Mouse (Mus musculus): Measurements from ENCODE around the gene Scaf8. TPM values are rescaled to one million over a fixed set of nuclear protein-coding genes. Genes with fewer than 3 reads are reported as not detected.

The Scaf8 gene
- total and polyA plus RNA-seq, 3 experiments = 14.4 to 24.6 TPM; not detected in 1

DNA sequence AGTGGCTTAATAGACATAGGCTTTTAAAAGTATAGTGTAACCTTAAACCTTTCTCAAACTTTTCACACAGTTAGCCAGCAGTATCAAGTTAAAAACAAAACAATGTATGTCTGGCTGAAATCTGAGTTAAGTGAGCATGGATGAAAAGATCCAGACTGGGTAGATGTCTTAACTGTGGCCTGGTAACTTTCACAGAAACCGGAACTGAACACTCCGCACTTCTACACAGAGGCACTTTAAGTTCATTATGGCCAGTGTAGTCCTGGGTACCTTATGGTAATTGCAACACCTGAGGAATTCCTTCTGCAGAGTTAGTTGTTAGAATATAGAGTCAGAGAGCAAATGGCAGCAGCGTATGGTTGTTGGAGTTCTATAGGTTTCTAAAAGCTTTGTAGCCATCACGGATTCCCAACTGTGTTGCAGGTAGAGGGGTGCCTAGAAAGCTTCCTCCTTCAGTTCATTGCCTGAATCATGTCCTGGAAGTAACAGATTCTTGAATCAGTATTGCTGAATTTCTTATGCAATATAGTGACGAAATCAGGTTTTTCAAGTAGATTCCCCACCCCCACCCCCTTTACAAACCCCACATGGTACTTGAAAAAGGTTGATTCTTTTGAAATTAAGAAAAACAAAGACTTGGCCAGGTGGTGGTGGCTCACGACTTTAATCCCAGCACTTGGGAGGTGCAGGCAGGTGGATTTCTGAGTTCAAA lies 92.9 kb downstream of the Scaf8 start:
- no peaks in the 10 kb centered on the region for H3K9me3 ChIP-seq (replicated peaks; ENCODE audit: insufficient read depth, low read length)
- no peak for TF ChIP-seq JUND (IDR thresholded peaks at IDR 0.05; ENCODE audit: low read depth, low read length)
- no peak for TF ChIP-seq CTCF (IDR thresholded peaks at IDR 0.05 in 2 of 3, conservative IDR thresholded peaks at IDR 0.05 in 1 of 3; ENCODE audit: control insufficient read depth in 1 of 3, insufficient read depth in 1 of 3, low read depth in 2 of 3, low read length in 3 of 3, poor library complexity in 1 of 3, severe bottlenecking in 1 of 3)
- no peak for TF ChIP-seq TAL1 (IDR thresholded peaks at IDR 0.05; ENCODE audit: low read length)
- TF ChIP-seq POLR2AphosphoS5 (IDR thresholded peaks at IDR 0.05; ENCODE audit: borderline replicate concordance, low read depth, low read length) = no peak
- no peak for TF ChIP-seq USF1 (IDR thresholded peaks at IDR 0.05; ENCODE audit: low read depth, low read length)
- peaks cover 9% of the 10 kb centered on the region; the same call in 1 of the 2 replicates for H3K79me2 ChIP-seq (ENCODE audit: control insufficient read depth, insufficient read depth, low read length, poor library complexity)
- H3K27ac ChIP-seq (ENCODE audit: control insufficient read depth, low read depth, low read length) = no peak overlapping the region
- no peak overlapping the region for H3K9ac ChIP-seq (ENCODE audit: control insufficient read depth, low read depth, low read length, poor library complexity, severe bottlenecking)
- no peaks in the 10 kb centered on the region for H3K27me3 ChIP-seq (ENCODE audit: control insufficient read depth in 1 of 2, insufficient read depth in 2 of 2, low read length in 2 of 2)
- no peak for DNase-seq (ENCODE audit: low read depth, low spot score)
- no peak overlapping the region for H3K4me3 ChIP-seq (ENCODE audit: control insufficient read depth in 1 of 2, insufficient read depth in 1 of 2, low read depth in 2 of 2, low read length in 2 of 2)
- H3K36me3 ChIP-seq (ENCODE audit: control insufficient read depth in 1 of 2, insufficient read depth in 2 of 2, low read length in 2 of 2) = peaks cover 5 to 25% of the 10 kb centered on the region in 2 experiments
- peaks cover 13 to 24% of the 10 kb centered on the region in 2 experiments for H3K4me1 ChIP-seq (ENCODE audit: control insufficient read depth in 1 of 2, insufficient read depth in 2 of 2, low read length in 2 of 2)

- no peak for TF ChIP-seq ZC3H11A (IDR thresholded peaks at IDR 0.05; ENCODE audit: low read depth, low read length)
- TF ChIP-seq USF2 (IDR thresholded peaks at IDR 0.05; ENCODE audit: borderline replicate concordance in 1 of 2, insufficient read depth in 1 of 2, low read depth in 1 of 2, low read length in 2 of 2) = no peak
- no peak for TF ChIP-seq MYB (IDR thresholded peaks at IDR 0.05; ENCODE audit: low read depth, low read length)
- no peak for TF ChIP-seq TBP (IDR thresholded peaks at IDR 0.05; ENCODE audit: low read depth, low read length)
- no peak for TF ChIP-seq BHLHE40 (IDR thresholded peaks at IDR 0.05; ENCODE audit: borderline replicate concordance, low read depth, low read length)
- no peak for TF ChIP-seq NRF1 (IDR thresholded peaks at IDR 0.05; ENCODE audit: insufficient read depth, low read depth, low read length, poor library complexity, severe bottlenecking)
- no peak for TF ChIP-seq POLR2AphosphoS5 (IDR thresholded peaks at IDR 0.05; ENCODE audit: borderline replicate concordance, low read depth, low read length)
- TF ChIP-seq USF1 (IDR thresholded peaks at IDR 0.05; ENCODE audit: low read depth, low read length) = no peak
- no peak for TF ChIP-seq POLR2AphosphoS2 (IDR thresholded peaks at IDR 0.05; ENCODE audit: low read length)
- TF ChIP-seq GATA1 (IDR thresholded peaks at IDR 0.05; ENCODE audit: low read depth, low read length) = no peak
- TF ChIP-seq POLR2A (IDR thresholded peaks at IDR 0.05; ENCODE audit: control insufficient read depth in 1 of 2, insufficient read depth in 1 of 2, low read depth in 1 of 2, low read length in 2 of 2, poor library complexity in 1 of 2) = no peak
- no peak for TF ChIP-seq ZNF384 (IDR thresholded peaks at IDR 0.05; ENCODE audit: low read depth, low read length)
- TF ChIP-seq MAX (IDR thresholded peaks at IDR 0.05; ENCODE audit: low read length) = no peak
- no peak for TF ChIP-seq MYC (IDR thresholded peaks at IDR 0.05; ENCODE audit: low read depth, low read length)
- no peak for TF ChIP-seq EP300 (IDR thresholded peaks at IDR 0.05; ENCODE audit: low read depth in 1 of 2, low read length in 2 of 2)
- no peak for TF ChIP-seq ELF1 (IDR thresholded peaks at IDR 0.05; ENCODE audit: low read depth, low read length)
- no peak for TF ChIP-seq RAD21 (IDR thresholded peaks at IDR 0.05; ENCODE audit: low read depth, low read length)
- Histone ChIP-seq H3K4me1 (ENCODE audit: control insufficient read depth in 1 of 2, insufficient read depth in 2 of 2, low read length in 2 of 2) (peaks cover 13 to 23% of the 10 kb centered on the region in 2 experiments), H3K9me3 (replicated peaks; ENCODE audit: insufficient read depth, low read length) (no peaks in the 10 kb centered on the region), H3K27me3 (ENCODE audit: control insufficient read depth in 1 of 2, insufficient read depth in 2 of 2, low read length in 2 of 2) (no peaks in the 10 kb centered on the region), H3K27ac (ENCODE audit: control insufficient read depth, low read depth, low read length) (no peak overlapping the region), H3K79me2 (ENCODE audit: control insufficient read depth, insufficient read depth, low read length, poor library complexity) (peaks cover 9% of the 10 kb centered on the region; the same call in 1 of the 2 replicates), H3K36me3 (ENCODE audit: control insufficient read depth in 1 of 2, insufficient read depth in 2 of 2, low read length in 2 of 2) (peaks cover 5 to 23% of the 10 kb centered on the region in 2 experiments), H3K4me3 (ENCODE audit: control insufficient read depth in 1 of 2, insufficient read depth in 1 of 2, low read depth in 2 of 2, low read length in 2 of 2) (no peak overlapping the region), H3K9ac (ENCODE audit: control insufficient read depth, low read depth, low read length, poor library complexity, severe bottlenecking) (no peak overlapping the region)
- no peak for DNase-seq (ENCODE audit: low read depth, low spot score)
Observed at GRCm38 (mm10) chr17:3208471-3208870, 93.7 kb downstream of the Scaf8 start.
